Mouse (Mus musculus): ENCODE data around the gene Fry.

The Fry gene

DNA sequence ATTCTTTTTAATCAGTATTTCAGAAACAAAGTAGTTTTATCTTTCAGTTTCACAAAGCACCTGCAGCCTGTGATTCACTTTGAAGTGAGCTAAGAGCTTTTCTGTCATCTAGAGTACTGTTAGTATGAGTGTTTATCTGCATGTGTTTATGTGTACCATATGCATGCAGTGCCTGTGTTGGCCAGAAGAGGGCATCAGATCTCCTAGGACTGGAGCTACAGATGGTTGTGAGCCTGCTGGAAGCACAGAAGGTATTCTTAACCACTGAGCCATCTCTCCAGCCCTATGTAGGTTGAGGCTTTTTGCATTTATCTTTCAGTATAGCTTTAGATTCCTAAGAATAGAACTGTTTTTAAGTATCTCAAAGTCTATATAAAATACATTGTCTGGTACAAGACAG is 56.5 kb downstream of the Fry start:
- DNase-seq = no peak

DNA sequence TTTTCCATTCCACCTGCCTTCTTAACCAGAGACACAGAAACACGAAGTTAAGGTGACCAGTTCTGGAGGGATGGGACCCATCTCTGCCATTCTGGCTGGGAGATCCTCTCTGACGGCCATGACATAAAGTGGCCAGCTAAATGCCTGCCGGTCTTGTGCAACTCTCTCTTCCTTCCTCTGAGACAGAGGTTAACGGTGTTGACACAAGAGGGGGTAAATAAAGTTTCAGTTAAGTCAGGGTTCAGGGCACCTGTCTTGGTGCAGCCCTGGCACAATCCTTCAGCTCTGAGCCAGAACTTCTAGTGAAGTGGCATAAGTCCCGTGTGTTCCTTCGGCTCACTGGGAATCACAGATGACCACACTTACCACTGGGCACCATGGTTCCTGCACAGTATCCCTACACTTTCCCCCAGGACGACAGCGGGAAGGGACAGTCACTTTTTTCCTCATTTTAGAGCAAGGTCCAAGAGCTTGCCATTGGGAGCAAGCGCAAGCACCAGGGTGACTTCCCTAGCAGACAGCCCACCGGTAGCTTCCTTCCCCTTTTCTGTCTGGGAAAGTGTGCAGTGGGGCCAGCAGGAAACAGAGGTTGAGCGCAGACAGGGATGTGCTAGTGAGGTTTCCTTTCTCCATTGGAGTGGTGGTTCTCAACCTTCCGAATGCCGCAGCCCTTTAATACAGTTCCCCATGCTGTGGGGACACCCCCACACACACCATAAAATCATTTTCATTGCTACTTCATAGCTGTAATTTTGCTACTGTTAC is 58.0 kb downstream of the Fry start:
- DNase-seq = peak; percentile 30 to 34

DNA sequence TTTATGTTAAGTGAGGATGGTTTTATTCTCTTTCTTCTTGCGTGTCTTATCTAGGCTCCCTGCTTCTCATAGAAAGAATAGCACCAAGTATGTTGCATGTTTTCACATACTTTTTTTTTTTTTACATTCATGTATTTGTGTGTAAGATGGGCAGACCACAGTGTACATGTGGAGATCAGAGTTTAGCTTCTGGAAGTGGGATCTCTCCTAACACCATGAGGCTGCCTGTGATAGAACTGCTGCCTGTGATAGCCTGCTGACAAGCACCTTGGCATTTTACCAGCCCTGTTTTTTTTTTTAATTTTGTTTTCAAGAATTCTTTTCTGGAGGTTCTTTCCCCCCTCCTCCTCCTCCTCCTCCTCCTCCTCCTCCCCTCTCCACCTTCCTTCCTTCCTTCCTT is 59.3 kb downstream of the Fry start:
- no peak for DNase-seq

- no peak for DNase-seq
These were observed 59.9 kb downstream of the Fry start for GRCm38 (mm10) chr5:150178194-150178801.

DNA sequence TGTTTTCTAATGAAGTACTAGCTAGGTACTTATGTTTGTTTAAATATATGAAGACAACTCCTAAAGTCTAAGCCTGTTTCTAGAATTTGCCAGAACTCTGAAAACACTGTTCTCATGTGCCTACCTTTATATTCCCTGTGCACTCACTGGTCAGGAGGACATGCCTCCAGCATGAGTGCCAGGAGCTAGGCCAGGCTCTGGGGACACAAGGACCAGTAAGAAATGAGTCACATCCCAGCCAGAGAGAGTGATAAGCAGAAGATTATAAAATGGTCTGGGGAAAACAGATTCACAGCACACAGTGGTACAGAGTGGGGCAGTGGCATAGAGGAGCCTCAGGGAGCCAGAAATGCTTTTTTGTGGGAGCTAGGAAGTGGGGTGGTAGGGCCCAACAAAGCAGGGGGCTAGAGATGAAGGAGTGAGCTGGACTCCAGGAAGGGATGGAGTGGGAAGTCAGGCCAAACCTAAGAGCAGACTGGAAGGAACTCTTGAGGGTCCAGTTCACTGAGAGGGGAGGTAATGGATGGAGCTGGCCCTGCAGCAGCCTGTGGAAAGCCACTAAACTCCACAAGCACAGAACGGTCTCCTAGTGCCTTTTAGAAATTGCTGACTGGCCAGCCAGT is 62.7 kb downstream of the Fry start:
- DNase-seq = no peak

GRCm38 (mm10) chr5:150184959-150185358 is 66.5 kb downstream of the Fry start:
- DNase-seq = no peak

GRCm38 (mm10) chr5:150186121-150186520 is 67.7 kb downstream of the Fry start:
- DNase-seq = no peak

DNA sequence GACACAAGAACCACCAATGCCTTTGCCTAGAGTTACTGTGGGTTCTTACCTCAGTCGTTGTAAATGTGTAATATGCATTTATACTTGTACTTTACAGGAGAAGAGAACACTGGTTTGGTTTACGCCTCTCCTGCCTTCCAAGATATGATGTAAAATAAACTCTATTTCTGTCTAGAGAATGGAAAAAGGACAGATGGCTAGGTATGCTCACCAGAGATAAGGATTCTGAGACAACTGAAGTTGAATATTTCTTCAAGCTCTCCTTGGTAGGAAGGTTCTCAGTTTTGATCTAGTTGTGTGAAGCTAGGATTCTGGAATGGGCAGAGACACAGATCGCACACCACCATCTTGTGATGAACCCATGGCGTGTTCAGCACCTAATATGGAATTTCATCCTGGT is 68.2 kb downstream of the Fry start:
- no peak for DNase-seq

DNA sequence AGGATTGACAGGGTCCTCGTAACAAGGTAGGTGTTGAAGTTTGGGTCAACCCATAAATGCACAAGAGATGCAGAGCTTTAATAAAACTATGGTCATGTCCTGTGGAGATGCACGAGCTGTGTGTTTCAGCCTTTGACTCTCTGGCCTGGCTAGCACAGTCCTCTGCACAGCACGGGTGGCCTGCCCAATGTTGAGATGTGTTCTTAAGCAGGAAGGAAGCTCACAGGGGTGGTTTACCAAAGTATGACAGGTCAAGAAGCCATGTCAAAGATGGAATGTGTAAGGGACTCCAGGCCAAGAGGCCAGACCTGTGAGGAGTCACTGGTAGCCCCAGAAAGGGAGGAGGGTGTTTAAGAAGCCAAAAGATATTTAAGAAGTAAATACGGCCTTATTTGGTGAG is 69.6 kb downstream of the Fry start:
- no peak for DNase-seq

GRCm38 (mm10) chr5:150190454-150191358 is 72.3 kb downstream of the Fry start:
- DNase-seq = no peak

DNA sequence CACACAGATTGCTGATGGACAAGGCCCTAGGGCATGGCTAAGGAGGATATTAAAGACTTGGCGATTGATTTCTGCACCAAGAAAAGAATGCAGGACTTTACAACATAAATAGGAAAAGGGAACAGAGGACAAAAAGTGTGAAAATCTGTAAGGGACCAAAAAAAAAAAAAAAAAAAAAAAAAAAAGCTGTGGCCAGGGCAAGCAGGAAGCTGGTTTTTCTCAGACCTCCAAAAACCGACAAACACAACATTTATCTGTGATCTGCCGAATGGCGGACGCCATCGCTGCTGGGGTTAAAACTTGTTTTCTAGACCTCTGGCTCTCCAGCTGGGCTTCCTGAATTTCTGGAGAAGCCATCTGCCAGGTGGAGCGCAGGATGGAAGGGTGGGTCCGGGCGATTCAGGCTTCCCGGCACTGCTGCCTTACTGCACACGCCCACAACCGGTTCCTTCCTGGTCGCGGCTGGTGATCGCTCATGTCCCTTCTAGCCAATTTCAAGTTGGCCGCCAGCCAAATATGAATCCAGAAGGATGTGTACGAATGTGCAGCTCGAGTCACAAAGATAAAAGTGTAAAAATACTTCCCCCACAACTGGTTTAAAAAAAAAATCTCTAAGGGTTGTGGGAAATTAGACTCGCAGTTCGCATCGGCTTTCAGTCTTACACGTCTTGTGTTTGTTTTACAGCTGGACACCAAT is 77.2 kb downstream of the Fry start:
- peak; percentile 81 to 82 for DNase-seq

GRCm38 (mm10) chr5:150196211-150196585 is 77.8 kb downstream of the Fry start:
- peak; percentile 32 to 50 for DNase-seq

DNA sequence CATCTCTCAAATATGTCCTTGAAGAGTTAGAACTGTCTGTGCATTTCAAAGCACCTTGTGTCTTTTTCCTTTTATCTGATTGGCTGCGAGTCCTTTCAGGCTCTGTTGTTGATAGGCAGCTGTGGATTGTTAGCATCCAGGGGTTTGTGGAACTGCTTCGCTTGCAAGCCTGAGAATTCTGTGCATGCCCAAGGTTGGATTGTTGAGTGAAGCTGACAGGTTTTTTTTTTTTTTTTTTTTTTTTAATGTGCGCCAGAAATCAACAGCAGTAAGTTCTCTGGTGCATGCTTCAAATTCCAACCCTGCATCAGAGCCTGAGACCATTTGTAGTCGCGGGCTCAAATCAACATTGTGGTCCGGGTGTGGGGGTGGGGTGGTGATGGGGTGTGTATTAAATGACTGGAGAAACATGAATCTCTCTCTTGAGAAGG is 78.5 kb downstream of the Fry start:
- DNase-seq = peak; percentile 34 to 43

- DNase-seq = no peak
These were observed 88.3 kb downstream of the Fry start for GRCm38 (mm10) chr5:150206749-150207148.

DNA sequence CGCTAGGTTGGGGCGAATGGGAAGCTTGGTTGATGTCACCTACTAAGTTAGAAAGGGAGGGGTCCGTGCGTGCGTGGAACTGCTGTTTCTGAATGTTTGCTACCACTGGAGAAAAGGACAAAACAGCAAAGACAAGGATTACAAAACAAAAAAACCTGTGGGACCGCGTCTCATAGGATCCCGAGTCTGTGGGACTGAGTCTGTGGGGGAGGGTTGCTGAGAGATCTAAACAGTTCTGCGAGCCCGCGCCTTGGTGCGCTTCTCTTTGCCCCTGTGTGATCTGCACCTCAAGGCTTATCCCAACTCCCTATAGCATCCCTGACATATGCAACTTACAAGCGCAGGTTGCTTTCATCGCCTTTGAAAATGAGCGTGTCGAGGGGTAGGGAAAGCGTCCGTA is 89.2 kb downstream of the Fry start:
- no peak for DNase-seq

DNA sequence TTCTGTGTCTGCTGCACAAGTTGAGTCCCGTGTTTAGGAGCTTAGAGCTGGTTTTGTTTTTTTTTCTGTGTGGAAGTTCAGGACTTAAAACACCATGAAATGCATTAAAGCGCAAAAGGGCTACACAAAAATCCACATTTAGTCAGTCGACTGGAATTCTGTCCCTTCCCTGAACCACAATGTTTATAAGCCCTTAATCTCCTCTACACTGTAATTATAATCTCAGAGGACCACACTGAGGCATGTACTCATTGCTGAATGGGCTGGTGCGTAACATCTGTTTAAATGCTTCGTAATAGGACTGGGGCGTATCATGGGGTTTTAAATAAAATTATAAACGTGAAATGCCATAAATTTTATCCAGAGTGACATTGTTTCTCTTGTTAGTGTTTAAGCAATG is 89.6 kb downstream of the Fry start:
- no peak for DNase-seq

- DNase-seq = no peak
These were observed 95.6 kb downstream of the Fry start for GRCm38 (mm10) chr5:150214081-150214480.

DNA sequence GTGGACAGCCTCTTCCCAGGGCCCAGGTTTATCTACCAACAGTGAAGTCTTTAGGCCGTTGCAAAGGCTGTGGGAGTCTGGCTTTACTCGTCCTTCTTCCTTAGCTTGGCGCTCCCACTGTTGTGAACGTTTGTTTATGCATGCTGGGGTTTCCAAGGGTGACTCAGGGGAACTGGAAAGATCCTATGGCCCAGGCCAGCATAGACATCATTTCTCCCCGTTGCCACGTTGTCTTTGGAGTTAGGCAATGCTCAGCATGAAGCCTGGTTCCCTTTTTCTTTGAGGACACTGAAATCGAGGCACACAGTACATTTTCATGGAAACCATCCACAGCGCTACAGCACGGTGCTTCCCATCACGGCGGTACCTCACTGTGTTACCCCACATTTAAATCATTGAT is 97.6 kb downstream of the Fry start:
- peak; percentile 27 to 42 for DNase-seq

GRCm38 (mm10) chr5:150219457-150219856 is 101.0 kb downstream of the Fry start:
- DNase-seq = no peak

GRCm38 (mm10) chr5:150220333-150220732 is 101.9 kb downstream of the Fry start:
- DNase-seq = peak in 1 of 2 experiments; percentile 57

- DNase-seq = no peak
These were observed 103.4 kb downstream of the Fry start for GRCm38 (mm10) chr5:150221806-150222205.

DNA sequence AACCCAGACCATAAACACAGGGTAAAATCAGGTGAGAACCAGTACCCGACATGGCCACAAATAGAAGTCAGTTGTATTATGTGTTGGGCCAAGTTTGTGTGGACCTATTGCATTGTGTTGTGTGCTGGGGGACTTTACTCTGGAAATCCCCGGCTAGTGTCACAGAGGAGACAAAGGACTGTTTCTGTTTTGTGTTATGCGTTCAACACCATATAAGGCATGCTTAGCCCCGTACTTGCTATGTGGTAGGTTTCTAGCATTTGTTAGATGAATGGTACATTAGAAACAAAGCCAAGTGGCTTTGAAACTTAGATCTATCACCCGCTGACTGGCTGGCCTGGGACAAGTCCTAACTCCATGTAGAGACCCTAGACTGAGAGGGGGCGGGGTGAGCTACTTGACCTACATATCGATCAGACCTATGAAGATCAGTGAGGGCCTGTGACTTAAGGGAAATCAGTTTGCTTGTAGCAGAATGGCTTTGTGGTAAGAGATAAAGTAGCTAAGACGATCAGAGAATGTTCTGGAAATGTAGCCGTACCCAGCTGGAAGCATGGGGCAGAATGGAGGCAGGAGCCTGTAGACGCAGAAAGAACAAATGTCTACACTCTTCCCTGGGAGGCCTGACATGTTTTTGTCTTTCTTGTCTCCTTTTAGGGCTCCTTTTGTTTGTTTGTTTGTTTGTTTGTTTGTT is 105.2 kb downstream of the Fry start:
- DNase-seq = no peak

All from lung, postnatal 4 days (tissue).